Mouse (Mus musculus): ENCODE results near the gene Pde8b.

DNA sequence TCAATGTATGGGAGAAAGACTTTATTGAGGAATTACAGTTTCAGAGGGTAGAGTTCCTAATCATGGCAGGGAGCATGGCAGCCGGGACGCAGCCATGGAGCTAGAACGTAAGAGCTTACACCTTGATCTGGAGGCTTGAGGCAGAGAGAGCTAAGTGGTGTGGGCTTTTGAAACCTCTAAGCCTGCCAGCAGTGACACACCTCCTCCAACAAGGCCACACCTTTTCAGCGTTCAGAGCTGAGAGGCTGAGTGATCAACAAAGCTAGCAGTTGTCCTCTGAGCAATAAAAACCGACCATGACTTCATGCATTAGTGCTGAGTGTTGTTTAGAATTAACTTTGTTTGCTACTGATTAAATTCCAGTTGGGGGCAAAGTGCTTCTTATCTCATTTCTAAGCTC lies 259.6 kb downstream of the Pde8b start:
- no peak for TF ChIP-seq CTCF (IDR thresholded peaks at IDR 0.05; ENCODE audit: borderline replicate concordance, extremely low read depth, insufficient read depth, insufficient read length)
- no peak for TF ChIP-seq POLR2A (IDR thresholded peaks at IDR 0.05; ENCODE audit: borderline replicate concordance, extremely low read depth, insufficient read depth, insufficient read length, poor library complexity, severe bottlenecking)

All from brain, embryonic 14.5 days (tissue).